Mouse (Mus musculus) CD4-positive helper T cell, adult 2 months (primary cell): ENCODE measurements around the gene Snx22.

ENCODE experiments used
- DNase-seq: peaks from one replicate; pipeline ENCODE4 v3.0.0-alpha.2; 2012; ENCODE audit warnings: low read depth, missing footprints, low spot score

The Snx22 gene

GRCm38 (mm10) chr9:66069583-66069982 is at the start of gene Snx22:
TSS of gene Snx22 (minus strand) at chr9:66069719.
- DNase-seq = peak; percentile 73

GRCm38 (mm10) chr9:66116890-66117289 is 47.4 kb upstream of the Snx22 start:
- no peak for DNase-seq

GRCm38 (mm10) chr9:66114341-66114740 is 44.8 kb upstream of the Snx22 start:
- DNase-seq = no peak

- DNase-seq = no peak
Measured at GRCm38 (mm10) chr9:66110611-66111379, 41.3 kb upstream of the Snx22 start.

GRCm38 (mm10) chr9:66110126-66110525 is 40.6 kb upstream of the Snx22 start:
- no peak for DNase-seq

- DNase-seq = no peak
Measured at GRCm38 (mm10) chr9:66109574-66109973, 40.1 kb upstream of the Snx22 start.

GRCm38 (mm10) chr9:66105168-66105567 is 35.6 kb upstream of the Snx22 start:
- no peak for DNase-seq

- DNase-seq = no peak
Measured at GRCm38 (mm10) chr9:66104601-66105000, 35.1 kb upstream of the Snx22 start.

- no peak for DNase-seq
Measured at GRCm38 (mm10) chr9:66102668-66103067, 33.1 kb upstream of the Snx22 start.

- DNase-seq = no peak
Measured at GRCm38 (mm10) chr9:66101577-66101976, 32.1 kb upstream of the Snx22 start.

GRCm38 (mm10) chr9:66092664-66093063 is 23.1 kb upstream of the Snx22 start:
- DNase-seq = no peak

GRCm38 (mm10) chr9:66091327-66092231 is 22.1 kb upstream of the Snx22 start:
- DNase-seq = no peak

GRCm38 (mm10) chr9:66090593-66091244 is 21.2 kb upstream of the Snx22 start:
- no peak for DNase-seq

- peak; percentile 16 for DNase-seq
Measured at GRCm38 (mm10) chr9:66088411-66088810, 18.9 kb upstream of the Snx22 start.

- DNase-seq = no peak
Measured at GRCm38 (mm10) chr9:66087062-66087461, 17.5 kb upstream of the Snx22 start.

- no peak for DNase-seq
Measured at GRCm38 (mm10) chr9:66084171-66084570, 14.7 kb upstream of the Snx22 start.

GRCm38 (mm10) chr9:66081999-66082398 is 12.5 kb upstream of the Snx22 start:
- no peak for DNase-seq

- no peak for DNase-seq
Measured at GRCm38 (mm10) chr9:66080804-66081459, 11.4 kb upstream of the Snx22 start.

- no peak for DNase-seq
Measured at GRCm38 (mm10) chr9:66078493-66078892, 9.0 kb upstream of the Snx22 start.

GRCm38 (mm10) chr9:66078072-66078471 is 8.6 kb upstream of the Snx22 start:
- DNase-seq = no peak

- no peak for DNase-seq
Measured at GRCm38 (mm10) chr9:66072754-66073153, 3.2 kb upstream of the Snx22 start.

GRCm38 (mm10) chr9:66070151-66070550 is 632 bp upstream of the Snx22 start:
- DNase-seq = no peak
